Mouse (Mus musculus): ENCODE measurements around the gene Gpank1. TPM values are rescaled to one million over a fixed set of nuclear protein-coding genes. Genes with fewer than 3 reads are reported as not detected.

The Gpank1 gene
- polyA plus RNA-seq (2016; fragmentation: Nextera tagmentation; extraction: Ambion mirVana) = 22.4 and 23.7 TPM in 2 replicates

- ATAC-seq (ENCODE audit: insufficient number of reproducible peaks, insufficient read depth, low FRiP score, low TSS enrichment, low read depth) = peak; percentile 96
- Histone ChIP-seq H3K36me3 (peaks cover 52% of the 10 kb centered on the region), H3K27ac (peak within 1 kb of the TSS; percentile 92), H3K4me3 (replicated peaks) (peak within 1 kb of the TSS; percentile 95), H3K9ac (replicated peaks) (peak within 1 kb of the TSS; percentile 95), H3K9me3 (no peaks in the 10 kb centered on the region), H3K27me3 (no peaks in the 10 kb centered on the region), H3K4me1 (replicated peaks) (peaks cover 24% of the 10 kb centered on the region), H3K4me2 (peak within 1 kb of the TSS; percentile 96)
- WGBS = under 1% methylated on average over 50 of the region's 50 CpGs
Observed at GRCm38 (mm10) chr17:35121143-35121799, at the start of gene Gpank1. Gene Gpank1 (plus strand): TSS chr17:35121455.

GRCm38 (mm10) chr17:35074097-35074496 lies 47.2 kb upstream of the Gpank1 start:
- Histone ChIP-seq H3K27me3 (peaks cover 20% of the 10 kb centered on the region), H3K9me3 (no peaks in the 10 kb centered on the region), H3K36me3 (no peaks in the 10 kb centered on the region), H3K4me3 (replicated peaks) (no peak overlapping the region), H3K4me1 (replicated peaks) (peaks cover 28% of the 10 kb centered on the region), H3K9ac (replicated peaks) (0 out of 2 replicates have a peak overlapping the region, but pooled peaks have one; percentile 23), H3K27ac (no peak overlapping the region), H3K4me2 (0 out of 2 replicates have a peak overlapping the region, but pooled peaks have one; percentile 10)
- no peak for ATAC-seq (ENCODE audit: insufficient number of reproducible peaks, insufficient read depth, low FRiP score, low TSS enrichment, low read depth)
- WGBS = 36% methylated on average over 17 of the region's 17 CpGs

GRCm38 (mm10) chr17:35076507-35077176 lies 44.6 kb upstream of the Gpank1 start, which contains the start of gene Ly6g6e:
Gene Ly6g6e (plus strand): TSS chr17:35076902.
- Histone ChIP-seq H3K27ac (0 out of 2 replicates have a peak within 1 kb of the TSS, but pooled peaks have one; percentile 4), H3K9ac (replicated peaks) (peak within 1 kb of the TSS; percentile 27; the same call in 1 of the 2 replicates)
- WGBS = 20% methylated on average over 10 of the region's 10 CpGs

GRCm38 (mm10) chr17:35077285-35077684 lies 44.0 kb upstream of the Gpank1 start:
- peak overlapping the region; percentile 40 for H3K4me2 ChIP-seq
- no peaks in the 10 kb centered on the region for H3K36me3 ChIP-seq
- H3K27me3 ChIP-seq = peaks cover 22% of the 10 kb centered on the region
- H3K4me1 ChIP-seq (replicated peaks) = peaks cover 28% of the 10 kb centered on the region
- ATAC-seq (ENCODE audit: insufficient number of reproducible peaks, insufficient read depth, low FRiP score, low TSS enrichment, low read depth) = no peak
- no peaks in the 10 kb centered on the region for H3K9me3 ChIP-seq
- 0 out of 2 replicates have a peak overlapping the region, but pooled peaks have one; percentile 4 for H3K27ac ChIP-seq
- WGBS = 37% methylated on average over 2 of the region's 2 CpGs
- H3K9ac ChIP-seq (replicated peaks) = peak overlapping the region; percentile 27; the same call in 1 of the 2 replicates
- H3K4me3 ChIP-seq (replicated peaks) = peak overlapping the region; percentile 9; the same call in 1 of the 2 replicates

More at GRCm38 (mm10) chr17:35076507-35077176, 44.6 kb upstream of the Gpank1 start, which contains the start of gene Ly6g6e:
- no peak for ATAC-seq (ENCODE audit: insufficient number of reproducible peaks, insufficient read depth, low FRiP score, low TSS enrichment, low read depth)
- peak within 1 kb of the TSS; percentile 40 for H3K4me2 ChIP-seq
- H3K4me3 ChIP-seq (replicated peaks) = peak within 1 kb of the TSS; percentile 9
- H3K4me1 ChIP-seq (replicated peaks) = peaks cover 28% of the 10 kb centered on the region
- peaks cover 22% of the 10 kb centered on the region for H3K27me3 ChIP-seq
- no peaks in the 10 kb centered on the region for H3K9me3 ChIP-seq
- no peaks in the 10 kb centered on the region for H3K36me3 ChIP-seq

- no peaks in the 10 kb centered on the region for H3K36me3 ChIP-seq
- 0 out of 2 replicates have a peak within 1 kb of the TSS, but pooled peaks have one; percentile 4 for H3K27ac ChIP-seq
- 0 out of 2 replicates have a peak, but pooled peaks have one; percentile 29 for ATAC-seq (ENCODE audit: insufficient number of reproducible peaks, insufficient read depth, low FRiP score, low TSS enrichment, low read depth)
- peaks cover 22% of the 10 kb centered on the region for H3K27me3 ChIP-seq
- H3K9ac ChIP-seq (replicated peaks) = peak within 1 kb of the TSS; percentile 27; the same call in 1 of the 2 replicates
- H3K4me1 ChIP-seq (replicated peaks) = peaks cover 28% of the 10 kb centered on the region
- no peaks in the 10 kb centered on the region for H3K9me3 ChIP-seq
- peak within 1 kb of the TSS; percentile 9 for H3K4me3 ChIP-seq (replicated peaks)
- H3K4me2 ChIP-seq = peak within 1 kb of the TSS; percentile 40
- WGBS = 9% methylated on average over 14 of the region's 14 CpGs
Observed at GRCm38 (mm10) chr17:35077786-35078233, 43.4 kb upstream of the Gpank1 start, which contains the start of gene Ly6g6d. Gene Ly6g6d (minus strand): TSS chr17:35078065.

- Histone ChIP-seq H3K4me2 (no peak overlapping the region), H3K27me3 (peaks cover 22% of the 10 kb centered on the region), H3K4me3 (replicated peaks) (no peak overlapping the region), H3K27ac (no peak overlapping the region), H3K4me1 (replicated peaks) (peaks cover 21% of the 10 kb centered on the region), H3K9me3 (no peaks in the 10 kb centered on the region), H3K9ac (replicated peaks) (no peak overlapping the region), H3K36me3 (no peaks in the 10 kb centered on the region)
- ATAC-seq (ENCODE audit: insufficient number of reproducible peaks, insufficient read depth, low FRiP score, low TSS enrichment, low read depth) = no peak
- 72% methylated on average over 9 of the region's 9 CpGs for WGBS
Observed at GRCm38 (mm10) chr17:35079778-35080177, 41.5 kb upstream of the Gpank1 start.

- Histone ChIP-seq H3K4me3 (replicated peaks) (no peak overlapping the region), H3K36me3 (no peaks in the 10 kb centered on the region), H3K9ac (replicated peaks) (no peak overlapping the region; the same call in 1 of the 2 replicates), H3K4me2 (no peak overlapping the region), H3K27ac (no peak overlapping the region), H3K27me3 (peaks cover 22% of the 10 kb centered on the region), H3K9me3 (no peaks in the 10 kb centered on the region), H3K4me1 (replicated peaks) (peaks cover 21% of the 10 kb centered on the region)
- no peak for ATAC-seq (ENCODE audit: insufficient number of reproducible peaks, insufficient read depth, low FRiP score, low TSS enrichment, low read depth)
- WGBS = 38% methylated on average over 6 of the region's 6 CpGs
Observed at GRCm38 (mm10) chr17:35080248-35080647, 41.0 kb upstream of the Gpank1 start.

- WGBS = 85% methylated on average over 4 of the region's 4 CpGs
- H3K9ac ChIP-seq (replicated peaks) = no peak overlapping the region
- H3K4me2 ChIP-seq = no peak overlapping the region
- no peak overlapping the region for H3K27ac ChIP-seq
- peaks cover 21% of the 10 kb centered on the region for H3K4me1 ChIP-seq (replicated peaks)
- H3K27me3 ChIP-seq = peaks cover 22% of the 10 kb centered on the region
- H3K36me3 ChIP-seq = no peaks in the 10 kb centered on the region
- no peak for ATAC-seq (ENCODE audit: insufficient number of reproducible peaks, insufficient read depth, low FRiP score, low TSS enrichment, low read depth)
- no peaks in the 10 kb centered on the region for H3K9me3 ChIP-seq
- no peak overlapping the region for H3K4me3 ChIP-seq (replicated peaks)
Observed at GRCm38 (mm10) chr17:35080710-35081109, 40.5 kb upstream of the Gpank1 start.

GRCm38 (mm10) chr17:35082841-35083576 lies 38.2 kb upstream of the Gpank1 start:
- H3K4me2 ChIP-seq = no peak overlapping the region
- H3K9me3 ChIP-seq = no peaks in the 10 kb centered on the region
- no peak overlapping the region for H3K9ac ChIP-seq (replicated peaks)
- 79% methylated on average over 16 of the region's 16 CpGs for WGBS
- ATAC-seq (ENCODE audit: insufficient number of reproducible peaks, insufficient read depth, low FRiP score, low TSS enrichment, low read depth) = no peak
- no peak overlapping the region for H3K4me3 ChIP-seq (replicated peaks)
- no peak overlapping the region for H3K27ac ChIP-seq
- peaks cover 15% of the 10 kb centered on the region for H3K27me3 ChIP-seq
- no peaks in the 10 kb centered on the region for H3K36me3 ChIP-seq
- H3K4me1 ChIP-seq (replicated peaks) = peaks cover 3% of the 10 kb centered on the region; the same call in 1 of the 2 replicates

GRCm38 (mm10) chr17:35083929-35084497 lies 37.2 kb upstream of the Gpank1 start:
- Histone ChIP-seq H3K4me3 (replicated peaks) (no peak overlapping the region), H3K36me3 (no peaks in the 10 kb centered on the region), H3K9ac (replicated peaks) (no peak overlapping the region), H3K27me3 (peaks cover 6% of the 10 kb centered on the region), H3K4me2 (no peak overlapping the region), H3K27ac (no peak overlapping the region), H3K4me1 (replicated peaks) (no peaks in the 10 kb centered on the region), H3K9me3 (no peaks in the 10 kb centered on the region)
- no peak for ATAC-seq (ENCODE audit: insufficient number of reproducible peaks, insufficient read depth, low FRiP score, low TSS enrichment, low read depth)
- WGBS = 70% methylated on average over 3 of the region's 3 CpGs

All from limb, embryonic 12.5 days (tissue).